Mouse (Mus musculus) left cerebral cortex, postnatal 14 days (tissue): ENCODE measurements around the gene Ddhd1. TPM values are rescaled to one million over a fixed set of nuclear protein-coding genes. Genes with fewer than 3 reads are reported as not detected.

Experiments used
- DNase-seq, 2 experiments: peaks; one replicate each; pipeline ENCODE4 v3.0.0; 2021 to 2022; ENCODE audit warnings: low spot score in 2 of 2, mixed read lengths in 1 of 2
- intact Hi-C: fragments of 180-260 bp; cut with DNase I; formaldehyde crosslinking; loops from one replicate; pipeline ENCODE4 v1.15.1; 2025
- total RNA-seq, 2 experiments: library from RNA; stranded (reverse); gene quantifications; 2 replicates each; pipeline ENCODE4 v1.2.3; 2021

Ddhd1 gene
- total RNA-seq, 2 experiments from 2014 or later, result 73.9 to 75.6 TPM

GRCm38 (mm10) chr14:45648144-45648543 lies 9.8 kb downstream of the Ddhd1 start:
- intact Hi-C loops, result no loop called here
- DNase-seq, result no peak

DNA sequence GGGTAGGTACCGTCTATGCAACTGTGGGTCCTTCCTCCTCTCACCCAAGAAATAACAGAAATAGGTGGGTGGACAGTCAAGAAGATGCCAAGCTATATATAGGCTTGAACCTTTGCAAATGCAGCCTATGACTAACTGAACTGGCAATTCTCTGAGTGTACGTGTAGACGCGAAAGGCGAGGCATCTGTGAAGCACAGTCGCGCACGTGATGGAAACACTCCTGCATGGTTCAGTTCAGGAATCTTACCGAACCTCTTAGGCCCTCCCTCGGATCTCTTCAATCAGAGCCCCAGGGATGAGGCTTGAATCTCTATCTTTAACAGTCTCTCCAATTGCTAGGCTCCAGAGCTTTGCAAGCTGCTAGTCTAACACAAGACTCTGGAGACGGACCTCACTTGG lies 10.3 kb downstream of the Ddhd1 start:
- intact Hi-C loops, result no loop called here
- no peak for DNase-seq

- intact Hi-C loops, result no loop called here
- DNase-seq, result no peak
Measured at GRCm38 (mm10) chr14:45647175-45647574, 10.8 kb downstream of the Ddhd1 start.

DNA sequence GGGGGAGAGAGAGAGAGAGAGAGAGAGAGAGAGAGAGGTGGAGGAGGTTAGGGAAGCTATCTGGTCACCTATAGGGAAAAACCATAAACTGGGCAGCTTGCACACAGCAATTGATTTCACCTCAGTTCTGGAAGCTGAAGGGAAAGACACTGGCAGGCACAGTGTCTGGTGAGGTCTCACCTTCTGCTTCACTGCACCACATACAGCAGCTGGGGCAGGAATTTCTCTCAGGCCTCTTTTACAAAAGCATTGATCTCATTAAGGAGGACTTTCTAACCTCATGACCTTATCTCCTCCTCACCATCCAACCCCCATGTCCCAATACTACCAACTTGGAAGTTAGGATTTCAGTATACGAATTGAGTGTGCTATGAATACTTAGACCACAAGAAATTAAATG lies 13.2 kb downstream of the Ddhd1 start:
- intact Hi-C loops, result no loop called here
- DNase-seq, result no peak

GRCm38 (mm10) chr14:45644202-45644601 lies 13.7 kb downstream of the Ddhd1 start:
- no peak for DNase-seq
- intact Hi-C loops, result no loop called here

- intact Hi-C loops, result no loop called here
- DNase-seq, result peak in 1 of 2 experiments; percentile 25
Measured at GRCm38 (mm10) chr14:45643461-45643860, 14.5 kb downstream of the Ddhd1 start.

- DNase-seq, result no peak
- intact Hi-C loops, result no loop called here
Measured at GRCm38 (mm10) chr14:45642795-45643194, 15.1 kb downstream of the Ddhd1 start.

GRCm38 (mm10) chr14:45642217-45642616 lies 15.7 kb downstream of the Ddhd1 start:
- intact Hi-C loops, result no loop called here
- no peak for DNase-seq

- intact Hi-C loops, result no loop called here
- DNase-seq, result no peak
Measured at GRCm38 (mm10) chr14:45638717-45639116, 19.2 kb downstream of the Ddhd1 start.

DNA sequence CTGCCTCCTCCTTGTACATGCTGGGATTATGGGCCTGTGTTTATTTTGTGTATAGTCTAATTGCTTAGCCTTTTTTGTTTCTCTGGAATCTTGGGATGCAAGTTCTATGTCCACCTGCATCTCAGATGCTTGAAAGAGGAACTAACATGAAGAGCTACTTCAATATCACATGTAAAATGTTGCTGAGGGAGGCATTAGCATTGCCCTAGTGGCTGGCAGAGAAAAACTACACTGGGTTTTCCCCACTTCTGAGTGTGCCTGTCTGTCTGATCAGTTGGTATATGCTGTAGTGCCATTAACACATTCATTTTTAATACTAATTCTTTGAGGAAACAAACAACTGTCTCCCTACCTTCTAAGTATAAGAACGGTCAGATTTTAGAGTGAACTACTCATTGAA lies 22.4 kb downstream of the Ddhd1 start:
- intact Hi-C loops, result no loop called here
- DNase-seq, result no peak

DNA sequence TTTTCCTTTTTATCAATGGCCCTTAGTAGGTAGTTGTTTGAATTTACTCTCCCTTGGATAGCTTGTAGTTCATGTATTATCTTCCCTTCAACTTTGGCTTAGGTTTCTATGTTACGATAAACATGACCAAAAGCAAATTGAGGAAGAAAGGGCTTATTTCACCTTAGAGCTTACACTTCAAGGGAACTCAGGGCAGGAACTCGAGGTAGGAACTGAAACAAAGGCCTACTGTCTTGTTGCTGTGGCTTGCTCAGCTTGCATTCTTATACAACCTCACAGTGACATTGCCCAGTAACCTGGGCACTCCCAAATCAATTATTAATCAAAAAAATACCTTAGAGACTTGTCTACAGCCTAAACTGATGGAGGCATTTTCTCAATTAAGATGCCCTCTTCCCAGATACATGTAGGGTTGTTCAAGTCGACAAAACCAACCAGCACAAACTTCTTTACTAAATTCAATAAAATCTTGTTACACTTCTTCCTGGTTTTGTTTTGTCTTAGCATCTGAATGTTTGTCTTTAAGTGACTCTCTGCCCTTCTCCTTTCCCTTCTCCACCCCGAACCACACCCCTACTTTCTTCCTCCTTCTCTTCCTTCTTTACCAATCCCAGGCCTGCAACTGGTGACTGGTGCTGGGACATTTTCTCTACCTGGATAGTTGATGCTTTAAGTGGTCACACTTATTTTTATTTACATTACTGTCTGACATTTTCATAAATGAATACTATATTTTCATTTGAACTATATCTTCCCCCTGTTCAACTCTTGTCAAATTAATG lies 25.0 kb downstream of the Ddhd1 start:
- intact Hi-C loops, result no loop called here
- no peak for DNase-seq

DNA sequence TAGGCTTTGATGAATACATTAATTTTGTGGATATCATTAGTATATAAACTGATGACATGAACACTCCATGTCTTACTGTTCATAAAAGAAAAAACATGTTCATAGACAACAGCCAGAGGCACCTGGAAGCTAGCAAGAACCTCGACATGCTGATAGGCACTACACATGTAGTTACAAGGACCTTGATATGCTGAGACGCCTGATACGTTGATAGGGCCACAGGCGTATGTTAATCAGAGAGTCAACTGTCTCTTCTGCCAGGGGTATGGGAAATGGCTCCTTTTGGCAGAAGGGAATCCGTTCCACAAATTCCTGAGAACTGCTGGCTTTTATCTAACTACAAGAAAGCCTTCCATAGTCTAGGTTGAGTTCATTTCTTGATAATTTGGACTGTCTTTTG lies 27.4 kb downstream of the Ddhd1 start:
- intact Hi-C loops, result no loop called here
- DNase-seq, result no peak

- intact Hi-C loops, result no loop called here
- DNase-seq, result no peak
Measured at GRCm38 (mm10) chr14:45629938-45630337, 28.0 kb downstream of the Ddhd1 start.

- DNase-seq, result no peak
- intact Hi-C loops, result loop anchor here (10.0 kb wide), 2 partner anchors 156 to 1106 kb away; no protein-coding TSS in a partner anchor
Measured at GRCm38 (mm10) chr14:45618351-45618750, 39.6 kb downstream of the Ddhd1 start.

DNA sequence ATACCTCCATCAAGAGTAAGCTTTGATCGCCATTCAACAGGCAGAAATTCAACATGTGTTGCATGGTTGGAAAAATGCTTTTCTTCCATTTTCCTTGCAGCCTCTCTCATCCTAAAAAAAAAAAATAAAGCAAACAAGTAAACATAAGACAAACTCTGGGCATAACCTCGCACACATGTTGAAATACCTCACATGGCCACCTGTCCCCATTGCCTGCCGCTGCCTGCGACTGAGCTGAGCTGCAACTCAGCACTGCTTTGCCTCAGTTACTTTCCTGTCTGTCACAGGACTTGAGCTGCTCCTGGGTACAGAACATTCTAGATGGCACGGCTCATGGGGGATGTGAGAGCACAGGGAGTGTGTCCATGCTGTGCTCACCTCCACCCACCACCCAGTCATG lies 41.4 kb downstream of the Ddhd1 start:
- no peak for DNase-seq
- intact Hi-C loops, result loop anchor here (10.0 kb wide), 2 partner anchors 158 to 1108 kb away; no protein-coding TSS in a partner anchor

DNA sequence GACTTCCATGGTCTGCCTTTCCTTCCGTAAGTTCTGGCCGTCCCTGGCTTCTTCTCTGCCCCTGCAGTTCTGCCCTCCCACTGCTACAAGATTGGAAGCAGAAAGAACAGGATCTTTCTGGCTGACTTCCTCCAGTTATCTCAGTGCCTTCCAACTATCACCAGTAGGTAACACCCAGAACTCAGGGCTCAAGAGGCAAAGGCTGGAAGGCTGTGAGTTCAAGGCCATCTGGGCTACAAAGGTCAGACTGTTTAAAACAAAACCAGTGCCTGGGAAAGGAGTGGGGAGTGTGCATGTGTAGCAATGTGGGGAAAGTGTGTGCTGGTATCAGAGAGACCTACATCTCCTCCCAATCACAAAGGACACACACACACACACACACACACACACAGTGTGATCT lies 42.2 kb downstream of the Ddhd1 start:
- DNase-seq, result no peak
- intact Hi-C loops, result loop anchor here (10.0 kb wide), 2 partner anchors 159 to 1109 kb away; no protein-coding TSS in a partner anchor

DNA sequence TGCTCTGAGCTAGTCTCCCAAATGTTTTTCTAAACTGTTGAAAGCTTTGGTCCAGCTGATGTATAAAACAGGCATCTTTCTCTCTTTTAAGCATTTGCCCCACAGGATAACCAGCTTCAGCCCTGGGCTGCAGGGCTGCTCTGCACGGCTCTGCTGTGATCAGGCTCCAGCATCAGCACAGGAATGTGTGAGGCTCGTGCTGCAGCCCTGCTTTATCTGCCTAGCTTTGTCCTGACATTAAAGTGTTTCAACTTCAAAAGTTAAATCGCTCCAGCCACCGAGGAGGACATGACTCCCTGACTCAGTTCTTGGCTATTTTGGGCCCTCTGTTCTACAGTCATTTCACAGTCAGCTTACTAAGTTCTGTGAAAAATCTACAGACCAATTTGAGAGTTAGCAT lies 43.1 kb downstream of the Ddhd1 start:
- DNase-seq, result no peak

DNA sequence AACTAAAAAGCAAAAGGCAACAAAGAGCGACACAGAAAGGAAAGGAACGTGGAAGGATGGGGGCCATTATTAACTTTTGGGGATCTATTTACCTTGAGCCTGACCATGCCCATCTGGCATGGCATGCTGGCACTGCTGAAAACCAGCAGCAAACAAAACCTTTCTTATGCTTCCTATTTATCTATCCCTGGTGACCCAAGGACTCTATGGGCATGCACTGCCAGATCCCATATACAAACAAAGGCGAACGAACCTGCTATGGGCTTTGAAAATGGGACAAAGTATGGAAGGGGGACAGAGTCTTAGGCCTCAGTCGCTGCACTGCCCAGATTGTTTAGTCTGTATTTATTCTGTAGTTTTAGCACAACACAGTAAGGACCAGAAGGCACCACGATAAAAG lies 43.5 kb downstream of the Ddhd1 start:
- intact Hi-C loops, result loop anchor here (10.0 kb wide), 2 partner anchors 160 to 1110 kb away; no protein-coding TSS in a partner anchor
- no peak for DNase-seq

More for the DNA sequence above, 43.1 kb downstream of the Ddhd1 start:
- intact Hi-C loops, result loop anchor here (10.0 kb wide), 2 partner anchors 160 to 1110 kb away; no protein-coding TSS in a partner anchor

DNA sequence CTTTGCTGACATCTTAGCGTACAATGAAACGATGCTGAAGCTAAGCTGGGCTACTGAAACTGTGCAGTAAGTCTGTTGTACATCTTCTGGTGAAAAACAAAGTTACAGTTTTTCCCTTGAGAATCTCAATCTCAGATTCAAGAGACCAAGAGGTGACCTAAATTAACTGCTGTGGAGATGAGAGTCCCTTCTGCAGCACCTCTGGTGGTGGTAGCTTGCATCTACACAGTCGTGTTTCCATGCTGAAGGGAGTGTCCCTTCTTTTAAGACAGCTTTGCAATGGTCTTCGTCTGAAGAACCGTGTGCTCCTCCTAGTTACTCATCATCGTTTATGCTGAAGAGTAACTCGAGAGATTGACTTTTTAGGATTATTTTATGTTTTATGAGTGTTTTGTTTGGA lies 46.3 kb downstream of the Ddhd1 start:
- no peak for DNase-seq
- intact Hi-C loops, result loop anchor here (10.0 kb wide), 2 partner anchors 163 to 1113 kb away; no protein-coding TSS in a partner anchor

DNA sequence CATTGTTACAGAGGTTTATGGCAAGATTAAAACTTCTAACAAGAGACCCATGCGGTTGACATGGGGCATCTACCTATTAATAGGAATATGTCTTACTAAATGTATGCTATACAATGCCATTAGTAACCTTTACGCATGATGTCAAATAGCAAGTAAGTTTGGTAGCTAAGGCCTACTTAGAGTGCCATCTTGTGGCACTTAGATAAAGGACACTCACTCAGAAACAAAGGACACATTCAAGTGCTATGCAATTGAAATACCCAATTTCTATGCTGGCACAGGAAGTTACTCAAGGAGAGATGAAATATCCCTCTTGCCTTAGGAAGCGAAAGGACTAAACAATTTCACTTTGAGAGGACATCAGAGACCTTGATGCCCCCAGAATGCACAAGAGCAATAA lies 55.9 kb downstream of the Ddhd1 start:
- intact Hi-C loops, result loop anchor here (5.0 kb wide), 2 partner anchors 35 to 180 kb away; no protein-coding TSS in a partner anchor
- peak in 1 of 2 experiments; percentile 63 for DNase-seq

GRCm38 (mm10) chr14:45600587-45600986 lies 57.4 kb downstream of the Ddhd1 start:
- intact Hi-C loops, result loop anchor here (5.0 kb wide), 2 partner anchors 33 to 178 kb away; no protein-coding TSS in a partner anchor
- DNase-seq, result peak; percentile 45 to 77
